Mouse (Mus musculus) forebrain, embryonic 16.5 days (tissue): ENCODE data around the gene Ap1s2. TPM values are rescaled to one million over a fixed set of nuclear protein-coding genes. Genes with fewer than 3 reads are reported as not detected.

Experiments
- ATAC-seq: fragments of 200-750 bp; cut with Nextera tagmentation; 2 replicates; pipeline ENCODE4 v1.8.0; 2017; ENCODE audit warnings: mild to moderate bottlenecking, moderate library complexity
- H3K27ac ChIP-seq: fragments of 300-500 bp; sonication (generic); 2 replicates; pipeline ENCODE4 v1.5.1; 2014; ENCODE audit warnings: low read length, control low read depth
- H3K27me3 ChIP-seq: fragments of 300-500 bp; sonication (generic); replicated peaks from 2 replicates; pipeline ENCODE4 v1.6.1; 2014; ENCODE audit warnings: low read length; ENCODE audit not compliant: control insufficient read depth, insufficient read depth
- H3K36me3 ChIP-seq: fragments of 300-500 bp; sonication (generic); 2 replicates; pipeline ENCODE4 v1.6.1; 2014; ENCODE audit not compliant: control insufficient read depth, insufficient read depth
- H3K4me1 ChIP-seq: fragments of 300-500 bp; sonication (generic); replicated peaks from 2 replicates; pipeline ENCODE4 v1.6.1; 2014; ENCODE audit warnings: low read length; ENCODE audit not compliant: control insufficient read depth, insufficient read depth
- H3K4me2 ChIP-seq: fragments of 300-500 bp; sonication (generic); 2 replicates; pipeline ENCODE4 v1.6.1; 2014; ENCODE audit warnings: mild to moderate bottlenecking, low read length, control low read depth
- H3K4me3 ChIP-seq: fragments of 300-500 bp; sonication (generic); replicated peaks from 2 replicates; pipeline ENCODE4 v1.5.1; 2014; ENCODE audit warnings: mild to moderate bottlenecking, low read length, control low read depth
- H3K9ac ChIP-seq: fragments of 300-500 bp; sonication (generic); replicated peaks from 2 replicates; pipeline ENCODE4 v1.6.1; 2014; ENCODE audit warnings: low read depth, low read length, control low read depth
- H3K9me3 ChIP-seq: fragments of 300-500 bp; sonication (generic); 2 replicates; pipeline ENCODE4 v1.6.1; 2016; ENCODE audit warnings: low read length; ENCODE audit not compliant: control insufficient read depth
- WGBS: fragments of 180-500 bp; shearing (Covaris S2); extraction: QIAGEN DNeasy Blood & Tissue Kit; methylation state at CpG from one replicate; pipeline ENCODE4 v1.1.7; 2014; 5-methylcytosine and 5-hydroxymethylcytosine counted together
- polyA plus RNA-seq: library from polyadenylated mRNA; unstranded; fragments of >200 nt; fragmentation: Nextera tagmentation; extraction: Ambion mirVana; gene quantifications from 2 replicates; pipeline ENCODE4 v1.2.1, GENCODE M21; 2015

Gene Ap1s2
- polyA plus RNA-seq, 1 experiment from 2014 or later = 128 TPM

GRCm38 (mm10) chrX:163957381-163957780 lies 48.6 kb downstream of the Ap1s2 start:
- no peaks in the 10 kb centered on the region for H3K9me3 ChIP-seq
- peak overlapping the region; percentile 71 for H3K9ac ChIP-seq
- no peak for ATAC-seq
- peaks cover 8% of the 10 kb centered on the region; the same call in 1 of the 2 replicates for H3K4me1 ChIP-seq
- peak overlapping the region; percentile 74 for H3K4me3 ChIP-seq
- peak overlapping the region; percentile 95; the same call in 1 of the 2 replicates for H3K27ac ChIP-seq
- peak overlapping the region; percentile 46 for H3K4me2 ChIP-seq
- H3K27me3 ChIP-seq = no peaks in the 10 kb centered on the region
- H3K36me3 ChIP-seq = 0 out of 2 replicates have a peak, but pooled peaks cover 2% of the 10 kb centered on the region
- 36% methylated on average over 12 of the region's 12 CpGs for WGBS

DNA sequence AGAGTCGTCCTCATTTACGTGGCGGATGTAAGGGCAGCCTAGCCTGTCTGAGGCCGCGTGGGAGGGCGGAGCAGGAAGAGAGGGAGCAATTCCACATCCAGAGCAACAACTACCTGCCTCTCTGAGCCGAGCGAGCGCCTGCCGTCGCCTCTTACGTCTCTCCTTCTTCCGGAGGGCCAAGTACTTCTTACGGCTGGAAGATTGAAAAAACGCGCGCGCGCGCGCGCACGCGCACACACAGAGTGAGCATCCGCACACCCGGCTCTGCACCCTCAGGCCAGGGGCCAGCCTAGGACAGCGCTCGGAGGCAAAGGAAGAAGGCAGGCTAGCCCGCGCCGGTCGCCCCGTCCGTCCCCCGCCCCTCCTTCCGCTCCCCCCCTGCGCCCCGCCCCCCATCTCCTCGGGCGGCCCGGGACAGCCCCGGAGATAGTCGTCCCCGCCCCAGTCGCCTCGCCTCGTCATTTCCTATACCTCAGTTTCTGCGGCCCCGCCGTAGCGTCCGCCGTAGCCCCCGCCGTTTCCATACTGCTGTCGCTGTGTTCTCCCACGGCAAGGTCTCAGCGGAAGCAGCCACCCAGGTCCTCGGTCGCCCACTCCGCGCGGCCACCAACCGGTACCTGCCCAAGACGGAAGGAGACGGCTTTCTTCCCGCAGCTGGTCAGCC lies 49.1 kb downstream of the Ap1s2 start:
- H3K27me3 ChIP-seq = no peaks in the 10 kb centered on the region
- WGBS = 28% methylated on average over 44 of the region's 67 CpGs
- ATAC-seq = peak; percentile 94
- peak overlapping the region; percentile 95 for H3K27ac ChIP-seq
- peaks cover 8% of the 10 kb centered on the region; the same call in 1 of the 2 replicates for H3K4me1 ChIP-seq
- H3K4me3 ChIP-seq = peak overlapping the region; percentile 74
- H3K9me3 ChIP-seq = no peaks in the 10 kb centered on the region
- peak overlapping the region; percentile 46 for H3K4me2 ChIP-seq
- 0 out of 2 replicates have a peak, but pooled peaks cover 2% of the 10 kb centered on the region for H3K36me3 ChIP-seq
- H3K9ac ChIP-seq = peak overlapping the region; percentile 71

DNA sequence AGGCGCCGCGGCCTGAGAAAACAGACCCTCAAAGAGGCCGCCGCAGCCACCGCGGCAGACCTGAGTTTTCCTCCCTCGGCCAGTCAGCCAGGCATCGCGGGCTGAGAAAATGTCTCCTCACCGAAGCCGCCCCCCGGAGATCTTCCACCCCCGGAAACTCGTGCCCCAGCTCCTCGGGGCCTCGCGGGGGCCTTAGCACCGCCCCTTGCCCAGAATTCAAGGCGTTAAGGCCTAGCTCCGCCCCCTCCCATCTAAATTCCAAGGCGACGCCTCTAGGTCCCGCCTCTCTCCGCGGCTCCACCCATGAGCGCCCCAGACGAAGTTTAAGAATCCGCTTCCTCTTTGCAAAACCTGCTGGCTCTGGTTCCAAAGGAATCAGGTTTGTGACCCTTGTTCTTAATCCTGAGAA lies 49.7 kb downstream of the Ap1s2 start, which contains the start of gene Zrsr2:
Gene Zrsr2, minus strand, starts transcription at position 195 of the 409 bp plus-strand sequence.
- ATAC-seq = peak; percentile 98
- H3K4me1 ChIP-seq = peaks cover 8% of the 10 kb centered on the region; the same call in 1 of the 2 replicates
- H3K36me3 ChIP-seq = no peaks in the 10 kb centered on the region
- peak within 1 kb of the TSS; percentile 71 for H3K9ac ChIP-seq
- peak within 1 kb of the TSS; percentile 47 for H3K4me2 ChIP-seq
- 14% methylated on average over 25 of the region's 29 CpGs for WGBS
- peak within 1 kb of the TSS; percentile 95 for H3K27ac ChIP-seq
- H3K4me3 ChIP-seq = peak within 1 kb of the TSS; percentile 74
- no peaks in the 10 kb centered on the region for H3K9me3 ChIP-seq
- no peaks in the 10 kb centered on the region for H3K27me3 ChIP-seq

DNA sequence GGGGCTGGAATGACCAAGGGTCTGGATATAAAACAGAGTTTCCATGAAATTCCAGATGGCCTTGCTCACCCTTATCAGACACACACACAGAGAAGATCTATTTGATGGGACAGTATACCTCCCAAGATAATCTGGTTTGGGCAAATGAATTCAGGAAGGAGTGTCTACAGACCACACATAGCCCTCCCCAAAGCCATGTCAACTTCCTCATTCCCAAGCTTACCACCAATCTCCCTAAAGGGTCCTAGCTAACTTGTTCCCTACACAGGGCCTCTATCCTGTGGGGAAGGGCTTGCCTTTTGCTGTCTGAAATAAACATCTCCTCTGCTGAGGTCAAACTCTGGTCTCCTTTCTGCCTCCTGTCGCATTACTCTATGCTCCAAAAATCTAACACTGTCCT lies 72.3 kb downstream of the Ap1s2 start:
- no peak overlapping the region for H3K9ac ChIP-seq
- no peaks in the 10 kb centered on the region for H3K36me3 ChIP-seq
- H3K9me3 ChIP-seq = no peaks in the 10 kb centered on the region
- no peak for ATAC-seq
- WGBS = 100% methylated on average over 1 of the region's 1 CpGs
- no peak overlapping the region for H3K4me3 ChIP-seq
- H3K4me2 ChIP-seq = no peak overlapping the region
- no peaks in the 10 kb centered on the region for H3K27me3 ChIP-seq
- no peak overlapping the region for H3K27ac ChIP-seq
- H3K4me1 ChIP-seq = no peaks in the 10 kb centered on the region

- no peak for ATAC-seq
- WGBS = 55% methylated on average over 4 of the region's 4 CpGs
These were observed 72.7 kb downstream of the Ap1s2 start for GRCm38 (mm10) chrX:163981500-163981899.

GRCm38 (mm10) chrX:163982129-163982528 lies 73.3 kb downstream of the Ap1s2 start:
- Histone ChIP-seq H3K4me3 (no peak overlapping the region), H3K9me3 (no peaks in the 10 kb centered on the region), H3K4me2 (no peak overlapping the region), H3K27me3 (no peaks in the 10 kb centered on the region), H3K27ac (no peak overlapping the region), H3K4me1 (no peaks in the 10 kb centered on the region), H3K36me3 (no peaks in the 10 kb centered on the region), H3K9ac (no peak overlapping the region)
- 73% methylated on average over 6 of the region's 6 CpGs for WGBS
- no peak for ATAC-seq

More at GRCm38 (mm10) chrX:163981500-163981899, 72.7 kb downstream of the Ap1s2 start:
- Histone ChIP-seq H3K27ac (no peak overlapping the region), H3K9me3 (no peaks in the 10 kb centered on the region), H3K9ac (no peak overlapping the region), H3K4me1 (no peaks in the 10 kb centered on the region), H3K36me3 (no peaks in the 10 kb centered on the region), H3K27me3 (no peaks in the 10 kb centered on the region), H3K4me2 (no peak overlapping the region), H3K4me3 (no peak overlapping the region)

Other genes with a start within 250 kb of the Ap1s2 start
- gene Rnf138rt1, start 147.7 kb upstream of the Ap1s2 start, polyA plus RNA-seq = 2.9 and 4.6 TPM in 2 replicates
- gene Zrsr2, start 49.6 kb downstream of the Ap1s2 start, polyA plus RNA-seq = 47.7 and 50.2 TPM in 2 replicates
- gene Car5b, start 119.0 kb downstream of the Ap1s2 start, polyA plus RNA-seq = 0.38 and 0.55 TPM in 2 replicates
- 20.8 and 28.3 TPM in 2 replicates for gene Siah1b, start 167.5 kb downstream of the Ap1s2 start, polyA plus RNA-seq
- 0.26 TPM in 1 of 2 replicates, not detected in the other for gene Cltrn, start 179.8 kb downstream of the Ap1s2 start, polyA plus RNA-seq
- gene Ace2, start 230.3 kb downstream of the Ap1s2 start, polyA plus RNA-seq = 0.32 TPM in 1 of 2 replicates, not detected in the other